Comparison of ENCODE assay signal across 27 mouse cellular contexts in genomic region chr16:4705541-4705940, GRCm38 (mm10). TPM values are rescaled to one million over a fixed set of nuclear protein-coding genes. Genes with fewer than 3 reads are reported as not detected.
A peak's percentile ranks its signal among the peaks of the same experiment; 100 is the strongest.
DNase-seq lines count a peak whose midpoint lies in the region; ATAC-seq and TF ChIP-seq lines count a peak whose summit lies in the region.
"Had no signal": no experiment of that assay in that cellular context is flagged by ENCODE, and none has a peak within 500 bp of the region (broad histone marks: within the 10 kb centered on the region; RNA-seq: fewer than 3 reads in every experiment).

No protein-coding gene starts in this region.

- 47% methylated on average over 4 of the region's 4 CpGs for WGBS in lung, adult 2 months
- 70% methylated on average over 4 of the region's 4 CpGs for WGBS in forebrain, embryonic 16.5 days
- 68% methylated on average over 4 of the region's 4 CpGs for WGBS in kidney, adult 2 months

- no peak for TF ChIP-seq CTCF in lung, adult 2 months (IDR thresholded peaks at IDR 0.05; ENCODE audit: insufficient read depth, low read length)
- no peak for TF ChIP-seq CTCF in layer of hippocampus, adult 2 months (conservative IDR thresholded peaks at IDR 0.05)
- no peak for TF ChIP-seq CTCF in kidney, adult 2 months (conservative IDR thresholded peaks at IDR 0.05; ENCODE audit: insufficient read depth, insufficient read length, low read depth, low read length)

- no peaks in the 10 kb centered on the region for H3K27me3 ChIP-seq in forebrain, embryonic 16.5 days (replicated peaks; ENCODE audit: control insufficient read depth, insufficient read depth, low read length)
- no peaks in the 10 kb centered on the region for H3K27me3 ChIP-seq in kidney, adult 2 months (replicated peaks; ENCODE audit: control insufficient read depth, insufficient read depth, low read length)
- H3K27me3 ChIP-seq: forebrain, embryonic 13.5 days; heart, embryonic 12.5 days; heart, embryonic 15.5 days; hindbrain, embryonic 13.5 days; Patski had no signal

- no peak for ATAC-seq in forebrain, embryonic 16.5 days
- no peak for ATAC-seq in activated CD4-positive, CD25-positive, alpha-beta regulatory T cell, adult 4 months
- ATAC-seq: forebrain, embryonic 13.5 days; forebrain, postnatal 0 days; hindbrain, embryonic 16.5 days; Patski had no signal

- TF ChIP-seq POLR2A in lung, adult 2 months (IDR thresholded peaks at IDR 0.05; ENCODE audit: borderline replicate concordance, extremely low read depth, low read depth, low read length): no peak
- TF ChIP-seq POLR2A in kidney, adult 2 months (IDR thresholded peaks at IDR 0.05; ENCODE audit: low read depth, low read length): no peak

- no peak overlapping the region for H3K4me2 ChIP-seq in forebrain, embryonic 16.5 days (ENCODE audit: low read length)
- H3K4me2 ChIP-seq: forebrain, embryonic 13.5 days; heart, embryonic 12.5 days; heart, embryonic 15.5 days; hindbrain, embryonic 13.5 days had no signal

- no peak overlapping the region for H3K27ac ChIP-seq in layer of hippocampus, adult 2 months
- H3K27ac ChIP-seq in forebrain, embryonic 16.5 days (ENCODE audit: low read length): no peak overlapping the region
- no peak overlapping the region for H3K27ac ChIP-seq in kidney, adult 2 months (ENCODE audit: insufficient read depth, low read depth, low read length)
- H3K27ac ChIP-seq: forebrain, embryonic 10.5 days; forebrain, embryonic 13.5 days; gastrocnemius, adult 2 months; heart, embryonic 15.5 days; hindbrain, embryonic 10.5 days; hindbrain, embryonic 13.5 days had no signal

- peaks cover 33% of the 10 kb centered on the region for H3K36me3 ChIP-seq in forebrain, embryonic 16.5 days (ENCODE audit: control insufficient read depth, insufficient read depth)
- H3K36me3 ChIP-seq in kidney, adult 2 months (ENCODE audit: control insufficient read depth, insufficient read depth, low read length): peaks cover 3% of the 10 kb centered on the region; the same call in 1 of the 2 replicates

- H3K9me3 ChIP-seq in forebrain, embryonic 16.5 days (ENCODE audit: control insufficient read depth, low read length): no peaks in the 10 kb centered on the region
- H3K9me3 ChIP-seq: forebrain, embryonic 10.5 days; forebrain, embryonic 13.5 days; heart, embryonic 12.5 days; heart, embryonic 15.5 days; hindbrain, embryonic 10.5 days; hindbrain, embryonic 13.5 days had no signal

- no peak overlapping the region for H3K4me3 ChIP-seq in lung, adult 2 months (replicated peaks; ENCODE audit: extremely low read depth, low read depth, low read length)
- no peak overlapping the region for H3K4me3 ChIP-seq in layer of hippocampus, adult 2 months
- H3K4me3 ChIP-seq in forebrain, embryonic 16.5 days (replicated peaks; ENCODE audit: low read length): no peak overlapping the region
- no peak overlapping the region for H3K4me3 ChIP-seq in kidney, adult 2 months (ENCODE audit: insufficient read depth, low read depth, low read length)
- H3K4me3 ChIP-seq: forebrain, embryonic 10.5 days; forebrain, embryonic 13.5 days; gastrocnemius, adult 2 months; heart, embryonic 12.5 days; heart, embryonic 15.5 days; hindbrain, embryonic 10.5 days; hindbrain, embryonic 13.5 days had no signal

- H3K4me1 ChIP-seq in lung, adult 2 months (ENCODE audit: control insufficient read depth, insufficient read depth, low read length): no peaks in the 10 kb centered on the region; the same call in 1 of the 2 replicates
- H3K4me1 ChIP-seq in forebrain, embryonic 16.5 days (replicated peaks; ENCODE audit: control insufficient read depth, insufficient read depth, low read length): no peaks in the 10 kb centered on the region
- H3K4me1 ChIP-seq in kidney, adult 2 months (ENCODE audit: control insufficient read depth, insufficient read depth, low read length): peaks cover 3% of the 10 kb centered on the region; the same call in 1 of the 2 replicates
- H3K4me1 ChIP-seq: forebrain, embryonic 10.5 days; forebrain, embryonic 13.5 days; heart, embryonic 12.5 days; heart, embryonic 15.5 days; hindbrain, embryonic 10.5 days; hindbrain, embryonic 13.5 days had no signal

- no peak overlapping the region for H3K9ac ChIP-seq in forebrain, embryonic 16.5 days (replicated peaks; ENCODE audit: low read depth, low read length)
- H3K9ac ChIP-seq: forebrain, embryonic 13.5 days; forebrain, postnatal 0 days; heart, embryonic 12.5 days; heart, embryonic 15.5 days; hindbrain, embryonic 13.5 days had no signal

- DNase-seq in R1 (ENCODE audit: low read depth, low spot score): peak; percentile 40
- peak; percentile 49 for DNase-seq in lung, adult 2 months
- DNase-seq in lung, postnatal 14 days: peak; percentile 53
- DNase-seq in lung, postnatal 4 days: peak; percentile 43 to 75
- no peak for DNase-seq in layer of hippocampus, adult 2 months (ENCODE audit: low spot score in 2 of 2)
- DNase-seq in kidney, adult 2 months: no peak
- DNase-seq: adrenal gland, adult 8-10 months; adrenal gland, postnatal 25 days; cerebellum, adult 11-12 months; cerebellum, adult 8-10 months; cerebellum, postnatal 14 days; forebrain, postnatal 0 days; gastrocnemius, adult 2 months; gastrocnemius, postnatal 14 days; heart, adult 11 months; heart, postnatal 10 days; heart, postnatal 36 days had no signal

RNA-seq across cellular contexts. Expression of gene Nmral1, which starts 13.6 kb away (rescaled TPM):
- polyA plus RNA-seq in lung, adult 2 months (2012; rRNA removed): 4.4 and 5.2 TPM in 2 replicates
- 10 to 100 TPM; 16.8 to 17.4 TPM for total RNA-seq in layer of hippocampus, adult 2 months (2021)
- 88.8 and 94.4 TPM in 2 replicates for polyA plus RNA-seq in forebrain, embryonic 16.5 days (2015; fragmentation: Nextera tagmentation; extraction: Ambion mirVana)
- polyA plus RNA-seq in kidney, adult 2 months (2012; rRNA removed): 5.7 and 6.6 TPM in 2 replicates
- polyA plus RNA-seq in activated CD4-positive, CD25-positive, alpha-beta regulatory T cell, adult 4 months (2017; shearing (Covaris generic)): 10 to 100 TPM; 17.9 to 18.3 TPM

RNA-seq across cellular contexts. Expression of gene Hmox2, which starts 20.6 kb away (rescaled TPM):
- polyA plus RNA-seq in lung, adult 2 months (2012; rRNA removed): 21.3 and 32.1 TPM in 2 replicates
- total RNA-seq in layer of hippocampus, adult 2 months (2021): 10 to 100 TPM; 91.8 to 92.0 TPM
- 83.1 and 99.5 TPM in 2 replicates for polyA plus RNA-seq in forebrain, embryonic 16.5 days (2015; fragmentation: Nextera tagmentation; extraction: Ambion mirVana)
- polyA plus RNA-seq in kidney, adult 2 months (2012; rRNA removed): 57.2 and 70.7 TPM in 2 replicates
- 100 to 1,000 TPM; 121 to 122 TPM for polyA plus RNA-seq in activated CD4-positive, CD25-positive, alpha-beta regulatory T cell, adult 4 months (2017; shearing (Covaris generic))

RNA-seq across cellular contexts. Expression of gene Coro7, which starts 26.0 kb away (rescaled TPM):
- 60.6 and 60.9 TPM in 2 replicates for polyA plus RNA-seq in lung, adult 2 months (2012; rRNA removed)
- 10 to 100 TPM; 85.6 to 93.4 TPM for total RNA-seq in layer of hippocampus, adult 2 months (2021)
- polyA plus RNA-seq in forebrain, embryonic 16.5 days (2015; fragmentation: Nextera tagmentation; extraction: Ambion mirVana): 25.4 and 32.6 TPM in 2 replicates
- 43.1 and 54.5 TPM in 2 replicates for polyA plus RNA-seq in kidney, adult 2 months (2012; rRNA removed)
- polyA plus RNA-seq in activated CD4-positive, CD25-positive, alpha-beta regulatory T cell, adult 4 months (2017; shearing (Covaris generic)): 100 to 1,000 TPM in 1 of 2 experiments, 10 to 100 TPM in 1; 98.7 to 102 TPM

Comparison
In these comparisons a context has a peak if more than half of its experiments do, and no peak if none do; other contexts are left out.
1. DNase-seq: peak in R1 (single experiment), lung, adult 2 months (single experiment), lung, postnatal 14 days (single experiment) and lung, postnatal 4 days (2 of 2); none in layer of hippocampus, adult 2 months (0 of 2) and kidney, adult 2 months (single experiment).